Mouse (Mus musculus) testis, adult 2 months (tissue): ENCODE results near the gene Ccdc142. TPM values are rescaled to one million over a fixed set of nuclear protein-coding genes. Genes with fewer than 3 reads are reported as not detected.

ENCODE experiments used
- H3K27ac ChIP-seq: fragments of 200-500 bp; 2 replicates; pipeline ENCODE4 v1.5.1; 2012; ENCODE audit warnings: low read depth, low read length; ENCODE audit not compliant: control insufficient read depth, insufficient read depth
- H3K27me3 ChIP-seq: fragments of 200-500 bp; 2 replicates; pipeline ENCODE4 v1.6.1; 2012; ENCODE audit warnings: mild to moderate bottlenecking, low read length, moderate library complexity; ENCODE audit not compliant: control insufficient read depth, insufficient read depth
- H3K36me3 ChIP-seq: fragments of 200-500 bp; 2 replicates; pipeline ENCODE4 v1.6.1; 2012; ENCODE audit warnings: mild to moderate bottlenecking, low read length; ENCODE audit not compliant: control insufficient read depth, insufficient read depth
- H3K4me1 ChIP-seq: fragments of 200-500 bp; 2 replicates; pipeline ENCODE4 v1.6.1; 2012; ENCODE audit warnings: low read length; ENCODE audit not compliant: control insufficient read depth, insufficient read depth
- H3K4me3 ChIP-seq: fragments of 200-500 bp; 2 replicates; pipeline ENCODE4 v1.5.1; 2012; ENCODE audit warnings: low read depth, mild to moderate bottlenecking, low read length, moderate library complexity, mixed read lengths; ENCODE audit not compliant: control insufficient read depth
- CTCF ChIP-seq: fragments of 200-500 bp; IDR thresholded peaks from 2 replicates; pipeline ENCODE4 v1.5.1; 2012; ENCODE audit warnings: low read depth, mild to moderate bottlenecking, inconsistent platforms, low read length, moderate library complexity; ENCODE audit not compliant: control insufficient read depth, insufficient read depth, insufficient replicate concordance
- POLR2A ChIP-seq: fragments of 200-500 bp; IDR thresholded peaks from 2 replicates; pipeline ENCODE4 v1.6.1; 2012; ENCODE audit warnings: low read depth, mild to moderate bottlenecking, inconsistent platforms, low read length, moderate library complexity; ENCODE audit not compliant: control insufficient read depth
- polyA plus RNA-seq: library from polyadenylated mRNA; depleted of rRNA; stranded (reverse); fragments of >200 nt; gene quantifications from 2 replicates; pipeline ENCODE4 v1.2.3, GENCODE M21; 2012

Ccdc142 gene
- polyA plus RNA-seq, 1 experiment = 5.7 TPM

- H3K27ac ChIP-seq = no peak overlapping the region
Observed at GRCm38 (mm10) chr6:83142211-83142731, 40.9 kb downstream of the Ccdc142 start.

GRCm38 (mm10) chr6:83142886-83143285, 41.5 kb downstream of the Ccdc142 start:
- no peaks in the 10 kb centered on the region for H3K36me3 ChIP-seq
- H3K4me1 ChIP-seq = peaks cover 12% of the 10 kb centered on the region
- H3K27ac ChIP-seq = no peak overlapping the region
- TF ChIP-seq POLR2A = no peak
- H3K4me3 ChIP-seq = peak overlapping the region; percentile 28
- H3K27me3 ChIP-seq = no peaks in the 10 kb centered on the region

More at GRCm38 (mm10) chr6:83142211-83142731, 40.9 kb downstream of the Ccdc142 start:
- TF ChIP-seq POLR2A (no peak), CTCF (no peak)
- H3K36me3 ChIP-seq = no peaks in the 10 kb centered on the region
- peaks cover 18% of the 10 kb centered on the region for H3K4me1 ChIP-seq
- H3K4me3 ChIP-seq = peak overlapping the region; percentile 41
- H3K27me3 ChIP-seq = no peaks in the 10 kb centered on the region

- Histone ChIP-seq H3K36me3 (no peaks in the 10 kb centered on the region), H3K27ac (no peak overlapping the region), H3K27me3 (no peaks in the 10 kb centered on the region), H3K4me3 (no peak overlapping the region), H3K4me1 (peaks cover 7% of the 10 kb centered on the region)
- TF ChIP-seq CTCF (no peak), POLR2A (no peak)
Observed at GRCm38 (mm10) chr6:83145209-83145608, 43.8 kb downstream of the Ccdc142 start.

- Histone ChIP-seq H3K4me1 (peaks cover 7% of the 10 kb centered on the region), H3K27me3 (no peaks in the 10 kb centered on the region), H3K4me3 (no peak overlapping the region), H3K27ac (no peak overlapping the region), H3K36me3 (no peaks in the 10 kb centered on the region)
- TF ChIP-seq CTCF = no peak
- TF ChIP-seq POLR2A = no peak
Observed at GRCm38 (mm10) chr6:83145805-83146204, 44.4 kb downstream of the Ccdc142 start.

- TF ChIP-seq CTCF (no peak), POLR2A (no peak)
- no peaks in the 10 kb centered on the region for H3K36me3 ChIP-seq
Observed at GRCm38 (mm10) chr6:83147280-83147679, 45.9 kb downstream of the Ccdc142 start.

GRCm38 (mm10) chr6:83151721-83152120, 50.3 kb downstream of the Ccdc142 start:
- no peaks in the 10 kb centered on the region for H3K36me3 ChIP-seq
- H3K27me3 ChIP-seq = no peaks in the 10 kb centered on the region
- H3K4me3 ChIP-seq = no peak overlapping the region
- TF ChIP-seq CTCF = no peak
- no peak for TF ChIP-seq POLR2A
- peaks cover 6% of the 10 kb centered on the region; the same call in 1 of the 2 replicates for H3K4me1 ChIP-seq
- no peak overlapping the region for H3K27ac ChIP-seq

More at GRCm38 (mm10) chr6:83147280-83147679, 45.9 kb downstream of the Ccdc142 start:
- H3K4me1 ChIP-seq = peaks cover 2% of the 10 kb centered on the region
- no peak overlapping the region for H3K4me3 ChIP-seq
- no peak overlapping the region for H3K27ac ChIP-seq
- no peaks in the 10 kb centered on the region for H3K27me3 ChIP-seq

- peaks cover 6% of the 10 kb centered on the region; the same call in 1 of the 2 replicates for H3K4me1 ChIP-seq
- no peak overlapping the region for H3K4me3 ChIP-seq
- H3K27ac ChIP-seq = no peak overlapping the region
- no peaks in the 10 kb centered on the region for H3K36me3 ChIP-seq
- no peaks in the 10 kb centered on the region for H3K27me3 ChIP-seq
- TF ChIP-seq CTCF = no peak
- TF ChIP-seq POLR2A = no peak
Observed at GRCm38 (mm10) chr6:83153038-83153437, 51.6 kb downstream of the Ccdc142 start.
